Mouse (Mus musculus) intestine, embryonic 16.5 days (tissue): ENCODE measurements around the gene Sirpa. TPM values are rescaled to one million over a fixed set of nuclear protein-coding genes. Genes with fewer than 3 reads are reported as not detected.

Source experiments
- ATAC-seq: fragments of 200-750 bp; cut with Nextera tagmentation; 2 replicates; pipeline ENCODE4 v1.8.0; 2017; ENCODE audit warnings: moderate TSS enrichment, moderate library complexity
- H3K27ac ChIP-seq: fragments of 300-500 bp; sonication (generic); 2 replicates; pipeline ENCODE4 v1.5.1; 2014; ENCODE audit warnings: mild to moderate bottlenecking, low read length
- H3K27me3 ChIP-seq: fragments of 300-500 bp; sonication (generic); replicated peaks from 2 replicates; pipeline ENCODE4 v1.6.1; 2014; ENCODE audit warnings: low read length, control low read depth, mixed read lengths; ENCODE audit not compliant: control insufficient read depth, insufficient read depth
- H3K36me3 ChIP-seq: fragments of 300-500 bp; sonication (generic); 2 replicates; pipeline ENCODE4 v1.6.1; 2014; ENCODE audit warnings: low read length, control low read depth; ENCODE audit not compliant: control insufficient read depth, insufficient read depth
- H3K4me1 ChIP-seq: fragments of 300-500 bp; sonication (generic); 2 replicates; pipeline ENCODE4 v1.6.1; 2014; ENCODE audit warnings: low read length, control low read depth, mixed read lengths; ENCODE audit not compliant: control insufficient read depth, insufficient read depth
- H3K4me2 ChIP-seq: fragments of 300-500 bp; sonication (generic); 2 replicates; pipeline ENCODE4 v1.6.1; 2014; ENCODE audit warnings: low read depth, low read length, control low read depth
- H3K4me3 ChIP-seq: fragments of 300-500 bp; sonication (generic); 2 replicates; pipeline ENCODE4 v1.5.1; 2014; ENCODE audit warnings: mild to moderate bottlenecking, low read length
- H3K9ac ChIP-seq: fragments of 300-500 bp; sonication (generic); 2 replicates; pipeline ENCODE4 v1.6.1; 2014; ENCODE audit warnings: low read depth, low read length
- H3K9me3 ChIP-seq: fragments of 300-500 bp; sonication (generic); 2 replicates; pipeline ENCODE4 v1.6.1; 2016; ENCODE audit warnings: low read length, control low read depth; ENCODE audit not compliant: control insufficient read depth
- WGBS: fragments of 180-500 bp; shearing (Covaris S2); extraction: QIAGEN DNeasy Blood & Tissue Kit; methylation state at CpG from one replicate; pipeline ENCODE4 v1.1.7; 2014; 5-methylcytosine and 5-hydroxymethylcytosine counted together
- polyA plus RNA-seq: library from polyadenylated mRNA; unstranded; fragments of >200 nt; fragmentation: Nextera tagmentation; extraction: Ambion mirVana; gene quantifications from 2 replicates; pipeline ENCODE4 v1.2.1, GENCODE M21; 2015

Gene Sirpa
- polyA plus RNA-seq, 1 experiment from 2014 or later: 17.6 TPM

GRCm38 (mm10) chr2:129677664-129678063 is 85.0 kb downstream of the Sirpa start:
- H3K36me3 ChIP-seq: no peaks in the 10 kb centered on the region
- ATAC-seq: no peak
- no peak overlapping the region for H3K27ac ChIP-seq
- no peaks in the 10 kb centered on the region for H3K27me3 ChIP-seq
- H3K4me3 ChIP-seq: no peak overlapping the region
- no peak overlapping the region for H3K9ac ChIP-seq
- no peak overlapping the region for H3K4me2 ChIP-seq
- WGBS: 59% methylated on average over 2 of the region's 2 CpGs
- H3K9me3 ChIP-seq: no peaks in the 10 kb centered on the region
- H3K4me1 ChIP-seq: no peaks in the 10 kb centered on the region

- H3K36me3 ChIP-seq: no peaks in the 10 kb centered on the region
- no peak overlapping the region for H3K4me2 ChIP-seq
- no peaks in the 10 kb centered on the region for H3K9me3 ChIP-seq
- no peak overlapping the region for H3K27ac ChIP-seq
- ATAC-seq: no peak
- H3K9ac ChIP-seq: no peak overlapping the region
- H3K27me3 ChIP-seq: no peaks in the 10 kb centered on the region
- no peaks in the 10 kb centered on the region for H3K4me1 ChIP-seq
- no peak overlapping the region for H3K4me3 ChIP-seq
- WGBS: 77% methylated on average over 5 of the region's 5 CpGs
Measured at GRCm38 (mm10) chr2:129679066-129679465, 86.4 kb downstream of the Sirpa start.

DNA sequence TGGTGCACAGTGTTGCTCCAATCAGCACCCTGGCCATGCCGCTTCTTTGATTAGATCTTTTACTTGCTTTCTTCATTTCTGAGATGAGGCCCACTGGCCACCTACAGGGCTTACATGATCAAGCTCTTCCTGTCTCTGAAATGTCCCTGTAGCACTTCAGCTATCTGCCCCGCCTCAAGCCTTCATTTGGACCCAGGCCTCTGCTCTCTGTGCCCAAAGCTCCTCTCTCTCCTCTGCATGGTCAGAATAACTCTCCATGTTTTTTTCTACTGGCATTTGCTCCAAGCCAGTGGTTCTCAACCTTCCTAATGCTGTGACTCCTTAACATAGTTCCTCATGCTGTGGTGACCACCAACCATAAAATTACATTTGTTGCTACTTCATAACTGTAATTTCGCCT is 87.6 kb downstream of the Sirpa start:
- Histone ChIP-seq H3K4me1 (no peaks in the 10 kb centered on the region), H3K36me3 (no peaks in the 10 kb centered on the region), H3K4me3 (no peak overlapping the region), H3K27me3 (no peaks in the 10 kb centered on the region), H3K27ac (no peak overlapping the region), H3K4me2 (no peak overlapping the region), H3K9me3 (no peaks in the 10 kb centered on the region), H3K9ac (no peak overlapping the region)
- whole genome bisulfite sequencing: 83% methylated on average over 3 of the region's 3 CpGs
- ATAC-seq: no peak

Other genes starting within 250 kb of the Sirpa start
- gene Il1b, start 221.7 kb upstream of the Sirpa start, polyA plus RNA-seq: 0.26 and 0.33 TPM in 2 replicates
- gene F830045P16Rik, start 56.2 kb upstream of the Sirpa start, polyA plus RNA-seq: not detected in 2 replicates
- gene Pdyn, start 107.0 kb downstream of the Sirpa start, polyA plus RNA-seq: 0.92 and 1.2 TPM in 2 replicates
- gene Stk35, start 207.7 kb downstream of the Sirpa start, polyA plus RNA-seq: 4.5 and 5.4 TPM in 2 replicates